Mouse (Mus musculus): ENCODE results near the gene Tln2. TPM values are rescaled to one million over a fixed set of nuclear protein-coding genes. Genes with fewer than 3 reads are reported as not detected.
"Not testable (repeated sequence)": the region's sequence is repeated elsewhere in the genome, so short reads cannot be mapped to it uniquely, and the experiment has no call there.

Tln2 gene
- total RNA-seq, 1 experiment from 2014 or later, result 0.82 TPM

DNA sequence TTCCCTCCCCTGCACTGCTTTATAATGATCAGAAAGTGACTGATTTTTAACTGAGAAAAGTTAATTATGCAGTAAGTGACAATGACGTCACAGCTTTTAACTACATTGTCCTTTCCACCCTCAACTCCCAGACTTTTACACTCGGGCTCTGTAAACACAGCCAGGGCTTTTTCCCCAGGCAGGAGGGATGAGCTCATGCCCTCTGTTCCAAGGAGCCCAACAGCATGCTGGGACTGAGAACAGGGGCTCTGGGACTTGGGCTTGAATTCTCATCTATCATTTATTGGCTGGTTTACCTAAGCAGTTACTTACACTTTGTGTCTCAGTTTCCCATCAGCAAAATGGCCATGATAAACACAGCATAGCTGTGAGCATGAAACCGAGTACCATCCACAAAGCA, 259.2 kb downstream of the Tln2 start:
- ATAC-seq (replicated peaks; ENCODE audit: low read depth, poor library complexity, severe bottlenecking), result no peak

DNA sequence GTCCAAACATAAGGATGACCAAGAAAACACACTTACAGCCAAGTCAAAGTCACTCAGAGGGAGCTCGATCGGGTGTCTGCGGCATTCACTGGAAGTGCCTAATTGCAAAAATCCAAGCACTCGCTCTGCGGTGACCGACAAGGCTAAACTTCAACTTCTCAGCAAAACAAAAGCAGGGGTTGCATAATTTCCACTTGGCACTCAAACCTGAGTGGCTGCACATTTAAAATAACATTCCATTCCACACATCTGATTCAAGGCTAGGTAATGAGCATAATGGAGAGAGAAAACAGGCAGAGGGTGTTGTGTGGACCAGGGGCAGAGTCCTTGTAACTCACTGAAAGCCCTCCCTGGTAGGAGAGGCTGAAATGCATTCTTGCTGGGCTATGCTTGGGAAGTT, 260.3 kb downstream of the Tln2 start:
- ATAC-seq (replicated peaks; ENCODE audit: low read depth, poor library complexity, severe bottlenecking), result no peak

DNA sequence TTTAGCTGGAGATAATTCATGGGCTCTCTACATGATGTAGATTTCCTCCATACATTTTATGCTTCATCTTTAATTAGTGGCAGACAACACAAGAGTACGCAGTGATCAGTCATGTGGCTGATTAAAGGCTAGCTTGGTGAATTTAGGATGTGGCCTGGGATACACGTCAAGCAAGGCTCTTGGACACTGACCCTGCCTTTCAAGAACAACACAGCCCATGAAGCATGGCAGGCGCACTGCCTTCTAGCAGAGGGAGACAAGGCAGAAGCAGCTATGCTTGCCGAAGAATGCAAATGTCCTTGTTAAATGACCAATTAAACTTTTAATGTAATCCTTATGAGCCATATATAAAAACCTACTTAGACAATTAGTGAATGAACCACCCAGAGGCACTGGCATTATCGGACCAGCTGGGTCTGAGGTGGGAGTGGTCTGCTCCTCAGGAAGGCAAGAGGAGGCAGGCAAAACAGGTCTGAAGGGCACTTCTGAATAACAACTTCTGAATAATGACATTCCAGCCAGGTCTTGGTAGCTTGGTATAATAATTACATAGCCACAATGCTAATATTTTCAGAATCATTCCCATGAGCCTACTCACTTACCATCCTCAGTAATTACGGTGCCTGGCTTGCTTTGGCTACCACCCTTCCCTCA, 262.1 kb downstream of the Tln2 start:
- no peak for ATAC-seq (replicated peaks; ENCODE audit: low read depth, poor library complexity, severe bottlenecking)

DNA sequence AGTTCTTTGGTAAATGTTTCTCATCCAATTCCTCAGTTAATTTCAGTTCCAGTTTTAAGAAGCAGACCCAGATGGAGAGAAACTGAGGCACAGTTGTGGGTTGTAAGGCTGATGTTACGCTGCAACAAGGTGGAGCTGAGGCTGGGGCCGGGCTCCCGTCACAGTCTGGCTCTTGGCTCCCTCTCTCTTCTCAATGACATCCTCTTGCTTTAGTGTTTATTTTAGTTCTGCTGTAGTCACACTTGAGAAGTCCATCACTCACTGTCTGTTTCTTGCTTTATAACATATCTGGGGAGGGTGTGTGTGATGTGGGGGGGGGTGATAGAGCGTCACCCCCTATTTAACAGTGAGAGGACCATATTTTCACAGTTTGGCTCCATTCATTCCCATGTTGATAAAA, 272.0 kb downstream of the Tln2 start:
- ATAC-seq (replicated peaks; ENCODE audit: low read depth, poor library complexity, severe bottlenecking), result no peak

DNA sequence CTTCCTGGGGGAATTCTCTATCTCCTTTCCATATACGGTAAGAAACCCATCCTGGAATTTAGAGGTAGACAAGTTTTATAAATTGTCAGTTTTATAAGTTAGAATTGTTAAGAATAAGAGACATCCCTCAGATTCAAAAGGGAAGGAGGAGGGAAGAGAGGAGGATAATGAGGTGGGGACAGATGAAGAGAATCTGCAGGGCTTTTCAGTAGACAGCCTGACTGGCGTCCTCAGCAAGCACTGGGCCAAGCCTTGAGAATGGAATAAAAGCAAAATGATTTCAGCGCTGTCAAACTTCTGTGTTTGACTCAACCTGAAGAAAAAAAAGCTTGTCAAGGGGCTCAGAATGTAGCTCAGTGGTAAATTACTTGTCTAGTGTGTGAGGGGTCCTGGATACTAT, 272.7 kb downstream of the Tln2 start:
- no peak for ATAC-seq (replicated peaks; ENCODE audit: low read depth, poor library complexity, severe bottlenecking)

DNA sequence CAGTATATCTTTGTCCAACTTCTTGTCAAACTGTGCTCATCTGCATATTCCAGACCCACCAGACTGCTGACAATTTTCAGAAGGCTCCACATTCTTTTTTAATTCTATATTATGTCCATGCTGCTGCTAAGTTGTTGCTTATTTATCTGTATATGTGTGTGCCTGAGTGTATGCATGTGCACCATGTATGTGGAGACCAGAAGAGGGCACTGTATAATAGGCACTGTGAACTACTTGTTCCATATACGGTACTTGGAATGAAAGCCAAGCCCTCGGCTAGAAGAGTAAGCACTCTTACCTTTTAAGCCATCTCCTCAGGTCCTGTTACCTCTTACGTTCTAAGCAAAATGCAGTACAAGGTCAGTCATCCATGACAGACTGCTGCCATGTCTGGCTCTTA, 274.0 kb downstream of the Tln2 start:
- ATAC-seq (replicated peaks; ENCODE audit: low read depth, poor library complexity, severe bottlenecking), result no peak

DNA sequence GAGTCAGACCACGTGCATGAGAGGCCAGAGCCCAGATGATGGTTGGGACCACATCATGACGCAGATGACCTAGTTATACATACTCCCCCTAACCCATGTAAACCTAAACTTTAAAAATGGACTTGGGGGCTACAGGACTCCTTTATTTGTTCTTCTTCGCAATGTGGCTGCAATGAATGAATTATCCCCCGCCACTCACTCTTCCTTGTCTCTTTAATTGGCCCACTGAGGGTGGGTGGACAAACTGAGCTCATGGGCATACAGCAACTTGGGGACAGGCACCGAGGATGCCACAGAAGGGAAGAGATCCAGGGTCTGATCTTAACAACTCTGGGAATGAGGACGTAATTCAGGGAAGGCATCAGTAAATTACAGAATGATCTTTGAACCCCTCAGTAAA, 277.7 kb downstream of the Tln2 start:
- no peak for ATAC-seq (replicated peaks; ENCODE audit: low read depth, poor library complexity, severe bottlenecking)

DNA sequence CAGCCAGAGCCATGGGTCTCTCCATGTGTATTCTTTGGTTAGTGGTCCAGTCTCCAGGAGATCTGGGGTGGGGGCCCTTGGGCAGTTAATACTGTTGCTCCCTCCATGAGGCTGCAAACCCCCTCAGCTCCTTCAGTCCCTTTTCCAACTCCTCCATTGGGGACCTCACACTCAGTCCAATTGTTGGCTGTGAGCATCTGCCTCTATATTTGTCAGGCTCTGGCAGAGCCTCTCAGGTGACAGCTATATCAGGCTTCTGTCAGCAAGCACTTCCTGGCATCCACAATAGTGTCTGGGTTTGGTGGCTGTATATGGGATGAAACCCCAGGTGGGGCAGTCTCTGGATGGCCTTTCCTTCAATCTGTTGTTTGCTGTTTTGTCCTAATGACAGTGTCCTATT, 279.2 kb downstream of the Tln2 start:
- ATAC-seq (replicated peaks; ENCODE audit: low read depth, poor library complexity, severe bottlenecking), result not testable (repeated sequence)

DNA sequence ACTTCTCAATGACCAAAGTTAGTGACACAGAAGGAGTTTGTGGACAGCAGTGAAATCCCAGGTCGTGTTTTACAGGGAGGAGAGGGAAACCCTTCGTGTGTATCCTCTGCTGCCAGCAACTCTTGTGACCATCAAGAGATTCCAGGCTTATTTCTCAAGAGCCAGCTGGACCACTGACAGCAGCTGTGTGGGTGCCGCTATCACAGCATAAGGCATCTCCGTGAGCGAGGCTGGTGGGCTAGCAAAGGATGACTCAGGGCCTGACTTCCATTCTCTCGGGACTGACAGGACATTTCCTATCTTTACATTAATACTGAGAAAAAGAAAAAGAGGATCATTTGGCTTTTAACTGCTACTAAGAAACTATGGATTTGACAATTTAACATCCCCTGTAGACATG, 283.1 kb downstream of the Tln2 start:
- no peak for ATAC-seq (replicated peaks; ENCODE audit: low read depth, poor library complexity, severe bottlenecking)

DNA sequence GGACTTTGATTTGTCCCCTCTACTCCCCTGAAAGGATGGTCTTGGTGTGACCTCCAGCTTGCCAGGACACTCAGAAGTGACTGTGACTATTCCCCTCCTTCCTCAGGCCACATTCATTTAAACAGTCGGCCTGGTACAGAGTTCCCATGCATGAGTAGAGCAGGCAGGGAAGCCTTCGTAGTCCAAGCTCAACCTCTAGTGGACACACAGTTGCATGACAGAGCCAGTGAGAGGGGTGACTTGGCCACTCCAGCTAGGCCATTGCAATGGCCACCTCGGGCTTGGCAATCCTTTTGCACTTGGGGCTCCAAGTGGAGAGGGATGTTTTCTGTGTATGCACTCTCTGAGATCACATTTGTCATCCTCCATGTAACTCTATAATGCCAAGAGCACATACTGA, 285.2 kb downstream of the Tln2 start:
- ATAC-seq (replicated peaks; ENCODE audit: low read depth, poor library complexity, severe bottlenecking), result no peak

DNA sequence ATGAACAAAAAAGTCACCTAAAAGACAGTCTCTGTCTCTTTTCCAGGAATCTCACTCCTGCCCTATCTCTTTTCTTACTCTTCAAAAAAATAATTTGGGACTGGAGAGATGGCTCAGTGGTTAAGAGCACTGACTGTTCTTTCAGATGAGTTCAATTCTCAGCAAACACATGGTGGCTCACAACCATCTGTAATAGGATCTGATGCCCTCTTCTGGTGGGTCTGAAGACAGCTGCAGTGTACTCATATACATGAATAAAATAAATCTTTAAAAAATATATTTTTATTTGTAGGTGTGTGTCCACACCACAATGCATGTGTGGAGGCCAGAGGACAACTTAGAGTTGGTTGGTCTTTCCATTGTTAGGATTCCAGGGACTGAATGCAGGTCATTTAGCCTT, 286.1 kb downstream of the Tln2 start:
- no peak for ATAC-seq (replicated peaks; ENCODE audit: low read depth, poor library complexity, severe bottlenecking)

DNA sequence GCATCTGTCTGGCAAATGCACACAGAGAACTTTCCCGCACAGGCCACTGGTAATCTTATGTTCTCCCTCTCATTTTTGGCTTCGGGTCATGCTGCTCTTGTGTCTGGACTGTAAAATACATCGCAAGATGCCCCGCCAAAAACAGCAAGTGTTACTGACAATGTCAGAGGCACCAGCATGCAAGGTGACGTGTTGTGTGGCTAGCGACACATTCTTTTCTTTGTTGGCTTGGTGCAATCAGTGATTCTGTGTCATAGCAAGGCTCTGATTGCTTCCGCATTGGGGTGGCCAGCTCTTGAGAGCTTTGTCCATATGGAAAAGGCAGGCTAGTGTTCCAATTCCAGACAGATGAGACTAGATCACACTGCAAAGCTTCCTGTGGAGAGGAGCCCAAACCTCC, 288.8 kb downstream of the Tln2 start:
- no peak for ATAC-seq (replicated peaks; ENCODE audit: low read depth, poor library complexity, severe bottlenecking)

DNA sequence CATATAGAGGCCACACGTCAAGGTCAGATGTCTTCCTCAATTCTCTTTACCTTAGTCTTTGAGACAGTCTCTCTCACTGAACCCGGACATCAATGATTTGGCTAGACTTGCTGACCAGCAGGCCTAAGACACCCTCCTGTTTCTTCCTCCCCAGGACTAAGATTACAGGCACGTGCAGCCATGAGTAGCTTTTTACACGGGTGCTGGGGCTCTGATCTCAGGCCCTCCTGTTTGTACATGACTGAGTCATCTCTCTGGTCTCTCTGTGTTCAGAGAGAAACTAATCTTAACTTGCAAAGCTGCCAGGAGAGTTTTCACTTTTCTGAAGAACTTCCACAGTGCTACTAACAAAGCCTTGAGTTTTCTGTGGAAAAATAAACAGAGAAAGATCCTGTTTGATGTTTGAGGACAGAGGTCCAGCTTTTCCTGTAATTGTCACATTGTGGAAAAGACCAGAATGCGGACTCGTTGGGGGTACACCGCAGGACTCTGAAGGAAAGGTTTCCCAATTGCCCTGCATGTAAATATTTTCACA, 289.4 kb downstream of the Tln2 start:
- no peak for ATAC-seq (replicated peaks; ENCODE audit: low read depth, poor library complexity, severe bottlenecking)

DNA sequence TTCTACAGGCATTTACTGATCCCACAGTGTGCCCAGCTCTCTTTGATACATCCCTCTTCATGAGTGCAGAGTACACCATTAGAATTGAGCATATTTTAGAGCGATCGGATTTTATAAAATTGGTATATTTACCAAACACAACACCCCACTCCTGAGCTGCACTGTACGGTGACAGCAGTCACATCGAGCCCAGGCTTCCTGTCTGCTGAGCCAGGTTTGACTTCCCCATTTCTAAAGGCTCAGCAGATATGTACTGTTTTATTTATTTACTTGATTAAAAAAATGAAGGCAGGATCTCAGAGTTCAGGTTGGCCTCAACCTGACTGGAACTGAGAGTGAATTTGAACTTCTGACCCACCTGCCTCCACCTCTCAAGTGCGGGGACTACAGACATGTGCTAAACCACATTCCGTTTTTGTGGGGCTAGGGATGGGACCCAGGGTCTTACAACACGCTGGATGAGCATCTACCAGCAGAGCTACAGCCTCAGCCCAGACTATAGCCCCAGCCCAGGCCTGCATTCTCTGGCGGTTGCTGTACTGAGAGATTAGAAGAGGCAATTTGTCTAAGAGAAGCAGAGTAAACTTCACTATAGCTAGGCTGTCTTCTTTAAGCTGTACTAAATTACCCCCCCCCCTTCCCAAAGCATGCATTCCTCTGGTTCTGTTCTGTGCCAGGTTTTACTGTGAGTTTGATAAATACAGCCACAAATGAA, 292.1 kb downstream of the Tln2 start:
- ATAC-seq (replicated peaks; ENCODE audit: low read depth, poor library complexity, severe bottlenecking), result peak; percentile 71

DNA sequence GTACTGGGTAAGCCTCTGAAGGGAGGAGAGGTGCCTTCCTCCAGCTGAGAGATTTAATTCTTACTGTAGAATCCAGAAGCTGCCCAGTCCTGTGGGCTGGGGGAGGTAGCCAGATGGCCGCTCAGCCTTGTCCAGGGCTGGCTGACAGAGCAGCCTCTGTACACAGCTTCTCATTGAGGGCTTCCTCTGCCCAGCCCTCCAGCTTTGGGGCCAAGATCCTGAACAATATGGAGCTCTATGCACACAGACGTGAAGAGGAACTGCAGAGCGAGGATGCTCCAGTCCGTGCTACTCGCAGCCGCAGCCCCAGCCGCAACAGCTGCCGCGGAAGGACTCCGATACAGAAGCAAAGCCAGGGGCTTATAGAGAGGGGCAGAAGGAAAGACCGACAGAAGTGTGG, 294.0 kb downstream of the Tln2 start:
- ATAC-seq (replicated peaks; ENCODE audit: low read depth, poor library complexity, severe bottlenecking), result no peak; the same call in 1 of the 2 replicates

DNA sequence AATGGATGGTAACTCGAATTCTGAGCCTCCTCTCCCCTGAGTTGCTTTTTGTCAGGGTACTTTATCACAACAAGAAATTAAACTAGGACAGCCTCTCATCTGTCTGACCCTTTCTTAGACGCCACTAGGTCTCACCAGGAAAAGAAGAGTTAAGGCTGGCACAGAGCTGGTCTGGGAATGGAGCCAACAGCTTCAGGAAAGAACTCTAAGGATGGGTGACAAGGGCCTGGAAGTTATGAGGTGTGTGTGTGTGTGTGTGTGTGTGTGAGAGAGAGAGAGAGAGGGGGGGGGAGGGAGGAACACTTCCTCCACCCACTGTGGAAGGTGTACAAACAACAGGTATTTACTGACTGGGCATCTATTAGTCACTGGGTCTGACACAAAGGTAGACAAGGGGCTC, 294.6 kb downstream of the Tln2 start:
- ATAC-seq (replicated peaks; ENCODE audit: low read depth, poor library complexity, severe bottlenecking), result no peak

DNA sequence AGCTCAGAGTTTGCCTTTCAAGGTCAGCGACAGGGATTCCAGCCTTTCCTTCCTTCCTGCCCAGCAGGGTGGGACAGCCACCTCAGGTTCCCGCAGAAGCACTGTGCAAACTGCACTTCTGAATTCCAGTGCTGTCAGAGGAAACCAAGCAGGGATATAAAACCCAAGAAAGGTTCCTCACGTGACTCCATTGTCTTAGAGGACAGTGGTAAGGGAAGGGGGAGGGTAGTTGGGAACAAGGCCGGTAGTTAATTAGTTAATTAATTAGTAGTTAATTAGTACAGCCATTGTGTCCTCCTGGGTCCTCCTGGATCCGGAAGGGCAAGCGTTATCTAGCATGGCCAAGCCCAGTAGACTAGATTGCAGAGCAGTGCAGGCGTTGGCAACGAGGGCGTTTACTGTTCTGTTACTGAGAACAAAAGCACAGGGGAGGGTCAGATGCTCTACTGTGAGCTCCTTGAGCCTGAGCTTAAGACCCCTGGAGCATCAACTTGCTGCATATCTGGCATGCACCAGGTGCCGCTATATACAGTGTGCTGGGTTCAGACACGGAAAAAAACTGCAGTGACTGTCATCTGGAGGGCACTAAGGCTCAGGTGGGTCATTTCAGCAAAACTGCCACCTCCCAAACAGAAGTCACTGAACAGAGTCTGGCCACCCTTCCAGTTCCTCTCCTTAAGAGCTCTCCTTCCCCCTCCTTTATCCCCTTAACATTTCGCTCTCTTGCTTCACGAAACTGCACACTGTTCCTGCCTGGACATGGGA, 298.5 kb downstream of the Tln2 start:
- ATAC-seq (replicated peaks; ENCODE audit: low read depth, poor library complexity, severe bottlenecking), result no peak

DNA sequence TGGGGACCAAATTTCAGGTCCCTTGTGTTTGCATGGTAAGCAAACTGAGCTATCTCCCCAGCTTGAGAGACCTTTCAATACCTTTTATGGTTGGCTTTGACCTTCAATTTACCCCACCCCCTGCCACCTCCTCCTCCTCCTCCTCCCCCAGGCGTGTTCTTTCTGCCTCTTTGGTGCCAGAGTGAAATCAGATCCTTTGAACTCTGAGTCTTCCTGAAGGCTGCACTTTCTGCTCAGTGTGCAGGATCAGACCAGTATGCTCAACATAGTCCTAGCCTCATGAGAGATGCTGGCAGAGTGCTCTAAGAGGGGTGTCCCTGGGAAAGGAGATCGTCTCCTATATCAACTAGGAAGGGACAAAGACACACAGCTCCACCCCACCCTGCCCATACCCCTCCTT, 309.4 kb downstream of the Tln2 start:
- no peak for ATAC-seq (replicated peaks; ENCODE audit: low read depth, poor library complexity, severe bottlenecking)

DNA sequence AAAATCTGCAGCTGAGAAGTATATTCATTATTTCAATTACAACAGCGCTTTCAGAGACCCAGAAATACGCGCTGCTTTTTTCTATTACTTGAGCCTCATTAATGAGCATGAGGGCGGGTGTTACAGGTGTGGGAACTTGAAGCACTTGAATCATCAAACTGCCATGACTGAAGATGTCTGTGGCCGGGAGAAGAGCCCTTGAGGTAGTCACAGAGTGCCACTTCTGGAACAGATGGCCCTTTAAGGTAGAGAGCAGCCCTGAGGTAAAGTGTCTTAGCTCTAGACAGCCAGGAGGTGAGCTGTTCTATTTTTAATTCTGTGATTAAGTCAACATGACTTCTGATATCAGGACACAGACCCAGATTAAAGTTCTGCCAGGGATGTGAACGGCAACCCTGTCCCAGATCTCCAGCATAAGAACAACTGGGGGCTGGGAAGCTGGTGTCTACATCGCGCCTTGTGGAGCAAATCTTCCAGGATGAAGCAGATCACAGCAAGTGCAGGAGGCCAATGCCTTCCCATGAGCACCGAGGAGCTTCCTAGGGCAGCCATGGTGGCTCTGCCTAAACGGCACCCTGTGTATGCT, 312.0 kb downstream of the Tln2 start:
- ATAC-seq (replicated peaks; ENCODE audit: low read depth, poor library complexity, severe bottlenecking), result no peak

DNA sequence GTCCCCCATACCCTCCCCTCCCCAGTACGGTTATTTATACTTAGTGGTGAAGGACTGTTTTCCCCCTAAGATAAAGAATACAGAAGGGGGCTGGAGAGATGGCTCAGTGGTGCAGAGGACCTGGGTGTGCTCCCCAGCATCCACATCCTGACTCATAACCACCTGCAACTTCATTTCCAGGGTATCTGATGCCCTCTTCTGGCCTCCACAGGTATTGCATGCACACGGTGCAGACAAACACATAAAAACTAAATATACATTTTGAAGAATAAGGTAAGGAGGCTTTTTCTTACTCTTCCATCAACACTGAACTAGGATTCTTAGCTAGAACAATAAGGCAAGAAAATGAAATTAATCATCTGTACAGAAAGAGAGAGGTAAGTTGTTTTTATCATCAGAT, 314.2 kb downstream of the Tln2 start:
- no peak for ATAC-seq (replicated peaks; ENCODE audit: low read depth, poor library complexity, severe bottlenecking)

DNA sequence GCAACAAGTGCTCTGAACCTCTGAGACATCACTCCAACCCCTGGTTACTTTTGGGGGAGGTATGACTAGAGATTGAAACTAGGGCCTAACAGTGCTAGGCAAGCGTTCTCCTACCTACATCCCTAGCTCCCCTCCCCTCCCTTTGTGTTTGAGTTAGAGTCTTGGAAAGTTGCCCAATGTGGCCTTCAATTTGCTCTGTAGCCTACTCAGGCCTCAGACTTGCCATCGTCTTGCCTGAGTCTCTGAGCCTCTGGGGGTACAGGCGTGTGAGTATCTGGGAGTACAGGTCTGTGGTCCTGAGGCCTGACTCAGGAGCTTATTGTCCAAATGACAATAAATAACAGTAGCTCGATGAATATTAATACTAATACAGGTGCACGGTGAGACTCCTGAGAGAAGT, 317.8 kb downstream of the Tln2 start:
- ATAC-seq (replicated peaks; ENCODE audit: low read depth, poor library complexity, severe bottlenecking), result no peak

Measured in common myeloid progenitor, adult 5-6 weeks (primary cell).